Mouse (Mus musculus) hindbrain, embryonic 14.5 days (tissue): ENCODE data around the gene Tssk3. TPM values are rescaled to one million over a fixed set of nuclear protein-coding genes. Genes with fewer than 3 reads are reported as not detected.
"Not testable (repeated sequence)": the region's sequence is repeated elsewhere in the genome, so short reads cannot be mapped to it uniquely, and the experiment has no call there.

Experiments used
- ATAC-seq: fragments of 200-750 bp; cut with Nextera tagmentation; 2 replicates; pipeline ENCODE4 v1.8.0; 2017; ENCODE audit warnings: moderate number of reproducible peaks, mild to moderate bottlenecking, moderate TSS enrichment, moderate library complexity; ENCODE audit not compliant: low FRiP score
- DNase-seq: peaks from one replicate; pipeline ENCODE4 v3.0.0-alpha.2; 2015; ENCODE audit warnings: low spot score
- H3K27ac ChIP-seq: fragments of 300-500 bp; sonication (generic); 2 replicates; pipeline ENCODE4 v1.5.1; 2014; ENCODE audit warnings: mild to moderate bottlenecking, moderate library complexity
- H3K27me3 ChIP-seq: fragments of 300-500 bp; sonication (generic); 2 replicates; pipeline ENCODE4 v1.6.1; 2014; ENCODE audit warnings: mild to moderate bottlenecking, low read length, mixed read lengths; ENCODE audit not compliant: control insufficient read depth, insufficient read depth
- H3K36me3 ChIP-seq: fragments of 300-500 bp; sonication (generic); replicated peaks from 2 replicates; pipeline ENCODE4 v1.6.1; 2014; ENCODE audit not compliant: control insufficient read depth, insufficient read depth
- H3K4me1 ChIP-seq: fragments of 300-500 bp; sonication (generic); replicated peaks from 2 replicates; pipeline ENCODE4 v1.6.1; 2014; ENCODE audit warnings: antibody characterized with exemption, low read length, mixed read lengths; ENCODE audit not compliant: control insufficient read depth, insufficient read depth
- H3K4me2 ChIP-seq: fragments of 300-500 bp; sonication (generic); replicated peaks from 2 replicates; pipeline ENCODE4 v1.6.1; 2014; ENCODE audit warnings: mild to moderate bottlenecking, moderate library complexity
- H3K4me3 ChIP-seq: fragments of 300-500 bp; sonication (generic); replicated peaks from 2 replicates; pipeline ENCODE4 v1.5.1; 2014; ENCODE audit warnings: mild to moderate bottlenecking, low read length
- H3K9ac ChIP-seq: fragments of 300-500 bp; sonication (generic); 2 replicates; pipeline ENCODE4 v1.6.1; 2014
- H3K9me3 ChIP-seq: fragments of 300-500 bp; sonication (generic); 2 replicates; pipeline ENCODE4 v1.6.1; 2016; ENCODE audit warnings: low read length; ENCODE audit not compliant: control insufficient read depth
- whole genome bisulfite sequencing: fragments of 180-500 bp; shearing (Covaris S2); extraction: QIAGEN DNeasy Blood & Tissue Kit; methylation state at CpG from one replicate; pipeline ENCODE4 v1.1.7; 2014; 5-methylcytosine and 5-hydroxymethylcytosine counted together
- polyA plus RNA-seq: library from polyadenylated mRNA; unstranded; fragments of >200 nt; fragmentation: Nextera tagmentation; extraction: Ambion mirVana; gene quantifications from 2 replicates; pipeline ENCODE4 v1.2.1, GENCODE M21; 2014

Tssk3 gene
- polyA plus RNA-seq, 1 experiment from 2014 or later: 0.46 TPM

DNA sequence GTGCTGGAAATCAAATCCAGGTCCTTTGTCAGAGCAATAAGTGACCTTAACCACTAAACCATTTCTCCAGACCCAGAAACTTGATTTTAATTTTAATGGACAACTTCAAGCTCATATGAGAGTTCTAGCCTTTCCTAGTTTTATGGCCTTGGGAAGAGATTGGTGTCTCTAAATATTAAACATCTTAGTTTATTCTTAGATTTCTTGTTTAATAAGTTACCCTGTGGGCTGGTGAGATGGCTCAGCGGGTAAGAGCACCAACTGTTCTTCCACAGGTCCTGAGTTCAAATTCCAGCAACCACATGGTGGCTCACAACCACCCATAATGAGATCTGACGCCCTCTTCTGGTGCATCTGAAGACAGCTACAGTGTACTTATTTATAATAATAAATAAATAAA lies 33.5 kb downstream of the Tssk3 start:
- H3K27me3 ChIP-seq, ATAC-seq, H3K36me3 ChIP-seq, H3K4me1 ChIP-seq, H3K4me3 ChIP-seq, H3K27ac ChIP-seq, H3K9ac ChIP-seq, H3K4me2 ChIP-seq, H3K9me3 ChIP-seq, DNase-seq: not testable (repeated sequence)
- WGBS: 70% methylated on average over 2 of the region's 2 CpGs

DNA sequence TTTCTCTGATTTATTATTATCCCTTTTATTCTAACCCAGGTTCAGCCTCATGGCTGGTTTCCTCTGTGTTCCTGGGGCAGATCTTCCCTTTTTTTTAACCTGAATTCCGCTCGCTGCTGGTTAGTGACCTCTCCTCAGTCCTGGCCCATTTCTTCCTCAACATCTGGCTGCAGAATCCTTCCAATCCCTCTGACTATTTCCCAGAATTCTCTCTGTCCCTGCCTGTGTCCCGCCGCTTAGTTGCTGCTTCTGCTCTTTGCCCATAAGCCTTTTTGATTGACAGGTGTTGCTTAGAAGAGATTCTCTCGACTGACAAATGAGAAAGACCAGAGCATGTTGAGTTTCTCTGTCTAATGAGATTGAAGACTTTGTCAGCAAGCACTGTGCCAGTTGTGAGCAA lies 34.7 kb downstream of the Tssk3 start:
- Histone ChIP-seq H3K9me3 (no peaks in the 10 kb centered on the region), H3K4me2 (no peak overlapping the region), H3K4me1 (no peaks in the 10 kb centered on the region), H3K27ac (no peak overlapping the region), H3K4me3 (no peak overlapping the region), H3K9ac (no peak overlapping the region), H3K27me3 (no peaks in the 10 kb centered on the region), H3K36me3 (no peaks in the 10 kb centered on the region)
- no peak for DNase-seq
- 58% methylated on average over 5 of the region's 5 CpGs for WGBS
- no peak for ATAC-seq

DNA sequence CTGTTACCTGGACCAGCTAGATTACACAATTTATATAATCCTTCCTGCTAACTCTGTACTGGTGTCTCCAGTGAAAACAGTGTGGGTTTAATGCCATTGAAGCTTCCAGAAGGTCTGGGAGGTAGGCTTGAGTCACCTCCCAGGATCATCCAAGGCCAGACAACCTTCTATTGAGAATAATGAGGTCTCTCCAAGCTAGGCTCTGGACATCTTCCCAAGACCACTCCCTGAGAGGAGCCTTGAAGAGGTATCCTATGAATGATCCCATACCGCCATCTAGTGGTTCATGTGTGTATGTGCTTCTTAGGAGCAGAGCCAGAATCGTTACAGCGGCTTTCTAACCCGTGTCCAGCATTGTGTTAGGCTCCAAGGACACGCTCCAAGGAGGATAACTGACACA lies 35.6 kb downstream of the Tssk3 start:
- Histone ChIP-seq H3K9me3 (no peaks in the 10 kb centered on the region), H3K4me2 (no peak overlapping the region), H3K9ac (no peak overlapping the region), H3K36me3 (no peaks in the 10 kb centered on the region), H3K27ac (no peak overlapping the region), H3K27me3 (no peaks in the 10 kb centered on the region), H3K4me3 (no peak overlapping the region), H3K4me1 (no peaks in the 10 kb centered on the region)
- WGBS: 3% methylated on average over 5 of the region's 5 CpGs
- ATAC-seq: peak; percentile 79; the same call in 1 of the 2 replicates
- peak; percentile 92 for DNase-seq

DNA sequence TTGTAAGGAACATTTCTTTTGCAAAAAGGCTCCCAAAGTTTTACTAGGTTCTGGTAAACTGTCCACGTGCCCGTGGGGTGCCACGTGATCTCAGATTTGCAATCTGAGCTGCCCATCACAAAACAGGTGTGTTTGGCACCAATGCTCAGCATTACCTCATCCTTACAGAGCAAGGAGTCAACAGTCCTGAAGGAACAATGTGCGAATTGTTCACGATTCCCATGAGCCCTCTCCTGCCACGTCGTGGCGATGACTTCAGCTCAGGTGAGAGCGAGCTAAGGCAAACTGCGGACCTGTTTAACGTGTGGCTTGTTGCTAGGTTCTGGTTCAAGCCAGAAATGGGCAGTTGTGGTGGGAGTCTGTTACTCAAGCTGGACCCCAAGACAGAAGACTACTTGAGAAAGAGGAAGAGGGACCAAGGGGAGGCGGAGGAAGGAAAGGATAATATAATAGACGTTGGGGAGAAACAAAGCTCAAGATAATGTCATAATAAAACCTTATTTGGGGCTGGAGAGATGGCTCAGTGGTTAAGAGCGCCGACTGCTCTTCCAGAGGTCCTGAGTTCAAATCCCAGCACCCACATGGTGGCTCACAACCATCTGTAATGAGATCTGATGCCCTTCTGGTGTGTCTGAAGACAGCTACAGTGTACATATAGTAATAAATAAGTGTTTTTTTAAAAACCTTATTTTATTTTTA lies 39.2 kb downstream of the Tssk3 start:
- 87% methylated on average over 15 of the region's 15 CpGs for WGBS
- ATAC-seq (no peak), DNase-seq (no peak)
- Histone ChIP-seq H3K36me3 (no peaks in the 10 kb centered on the region), H3K9me3 (no peaks in the 10 kb centered on the region), H3K9ac (no peak overlapping the region), H3K4me1 (no peaks in the 10 kb centered on the region), H3K4me3 (no peak overlapping the region), H3K27ac (no peak overlapping the region), H3K4me2 (no peak overlapping the region), H3K27me3 (no peaks in the 10 kb centered on the region)

DNA sequence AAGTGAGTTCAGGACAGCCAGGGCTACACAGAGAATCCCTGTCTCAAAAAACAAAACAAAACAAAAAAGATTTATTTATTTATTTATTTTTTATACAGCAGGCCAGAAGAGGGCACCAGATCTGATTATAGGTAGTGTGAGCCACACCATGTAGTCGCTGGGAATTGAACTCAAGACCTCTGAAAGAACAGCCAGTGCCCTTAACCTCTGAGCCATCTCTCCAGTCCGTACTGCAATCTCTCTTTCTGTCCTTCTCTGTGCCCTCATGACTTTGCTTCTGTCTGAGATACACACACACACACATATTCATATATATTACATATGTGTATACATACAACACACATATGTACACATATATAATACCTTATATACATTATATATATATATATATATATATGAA lies 40.0 kb downstream of the Tssk3 start:
- WGBS: 80% methylated on average over 2 of the region's 2 CpGs
- no peaks in the 10 kb centered on the region for H3K36me3 ChIP-seq
- H3K4me2 ChIP-seq: no peak overlapping the region
- H3K9ac ChIP-seq: no peak overlapping the region
- no peaks in the 10 kb centered on the region for H3K27me3 ChIP-seq
- H3K9me3 ChIP-seq: no peaks in the 10 kb centered on the region
- no peak overlapping the region for H3K27ac ChIP-seq
- no peak for ATAC-seq
- H3K4me1 ChIP-seq: no peaks in the 10 kb centered on the region
- no peak for DNase-seq
- H3K4me3 ChIP-seq: no peak overlapping the region

DNA sequence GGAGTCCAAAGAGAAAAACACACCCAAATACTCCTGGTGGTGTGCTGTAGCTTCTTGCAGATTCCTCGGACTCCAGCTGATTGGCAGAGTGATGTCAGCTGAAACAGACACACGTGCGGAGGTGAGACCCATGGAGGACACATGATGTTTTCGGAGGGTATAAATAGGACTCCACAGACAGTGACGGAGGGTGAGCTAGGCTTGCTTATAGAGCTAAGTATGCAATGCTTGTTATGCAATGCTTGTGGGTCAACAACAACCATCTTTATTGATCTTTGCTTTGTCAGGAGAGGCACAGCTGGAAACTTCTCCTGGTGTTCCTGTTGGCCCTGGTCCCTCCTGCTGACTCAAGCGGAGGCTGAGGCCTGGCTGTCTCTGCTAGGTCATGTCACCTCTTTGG lies 42.1 kb downstream of the Tssk3 start:
- WGBS: 86% methylated on average over 6 of the region's 6 CpGs
- DNase-seq (no peak), ATAC-seq (no peak)
- H3K27ac ChIP-seq: no peak overlapping the region
- no peaks in the 10 kb centered on the region for H3K4me1 ChIP-seq
- no peak overlapping the region for H3K4me2 ChIP-seq
- no peaks in the 10 kb centered on the region for H3K27me3 ChIP-seq
- H3K4me3 ChIP-seq: no peak overlapping the region
- H3K9ac ChIP-seq: no peak overlapping the region
- H3K9me3 ChIP-seq: no peaks in the 10 kb centered on the region
- H3K36me3 ChIP-seq: no peaks in the 10 kb centered on the region

DNA sequence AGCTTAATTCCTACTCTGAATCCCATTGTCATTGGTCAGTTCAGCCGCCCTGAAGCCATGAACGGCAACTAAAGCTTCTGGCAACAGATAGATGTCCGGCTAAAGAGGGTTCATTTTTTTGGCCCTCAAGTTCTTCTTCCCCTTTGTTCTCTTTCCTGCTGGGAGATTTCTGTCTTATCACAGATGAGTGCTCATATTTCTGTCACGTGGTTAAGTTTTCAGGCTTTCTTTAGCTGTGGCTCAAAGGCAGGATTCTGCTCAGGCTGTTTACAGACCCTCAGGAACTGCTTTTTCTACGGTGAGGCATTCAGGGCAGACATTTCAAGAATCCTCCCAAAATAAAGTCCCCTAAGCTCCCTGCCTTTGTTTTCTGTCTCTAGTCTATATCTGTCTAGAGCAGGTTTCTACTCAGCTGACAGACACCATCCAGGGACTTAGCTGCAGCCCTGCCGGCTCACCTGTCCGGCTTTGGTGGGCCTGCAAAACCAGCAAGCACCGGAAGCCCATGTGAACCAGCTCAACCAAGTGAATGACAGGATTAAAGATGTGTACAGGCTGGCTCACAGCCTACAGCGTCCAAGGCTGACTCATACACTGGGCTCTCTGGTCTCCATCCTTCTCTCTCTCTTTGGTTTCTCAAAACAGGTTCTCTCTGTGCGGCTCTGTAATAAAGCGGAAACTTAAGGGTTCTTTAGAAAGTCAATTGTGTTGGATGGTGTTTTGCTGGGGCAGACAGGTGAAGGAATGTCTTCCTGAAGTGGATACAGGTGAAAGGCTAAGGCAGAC lies 42.9 kb downstream of the Tssk3 start:
- no peak overlapping the region for H3K9ac ChIP-seq
- H3K9me3 ChIP-seq: no peaks in the 10 kb centered on the region
- no peak overlapping the region for H3K27ac ChIP-seq
- ATAC-seq (no peak), DNase-seq (no peak)
- H3K4me1 ChIP-seq: no peaks in the 10 kb centered on the region
- 88% methylated on average over 11 of the region's 11 CpGs for WGBS
- no peaks in the 10 kb centered on the region for H3K27me3 ChIP-seq
- no peak overlapping the region for H3K4me2 ChIP-seq
- H3K36me3 ChIP-seq: no peaks in the 10 kb centered on the region
- H3K4me3 ChIP-seq: no peak overlapping the region

DNA sequence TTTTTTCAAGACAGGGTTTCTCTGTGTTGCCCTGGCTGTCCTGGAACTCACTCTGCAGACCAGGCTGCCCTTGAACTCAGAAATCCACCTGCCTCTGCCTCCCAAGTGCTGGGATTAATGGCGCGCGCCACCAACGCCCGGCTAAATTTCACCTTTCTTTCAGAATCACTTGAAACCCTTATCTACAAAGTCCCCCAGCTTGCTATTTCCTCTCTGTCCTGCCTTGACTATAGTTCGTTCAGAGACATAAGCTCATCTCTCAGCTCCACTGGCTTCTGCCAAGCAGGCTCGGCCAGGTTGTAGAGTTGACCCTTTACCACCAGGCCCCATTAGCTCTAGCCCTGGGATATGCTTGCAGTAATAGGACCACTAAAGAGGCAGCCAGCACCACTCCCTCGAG lies 43.5 kb downstream of the Tssk3 start:
- no peaks in the 10 kb centered on the region for H3K4me1 ChIP-seq
- no peak overlapping the region for H3K9ac ChIP-seq
- H3K4me2 ChIP-seq: no peak overlapping the region
- H3K36me3 ChIP-seq: no peaks in the 10 kb centered on the region
- 0 out of 2 replicates have a peak, but pooled peaks cover 4% of the 10 kb centered on the region for H3K27me3 ChIP-seq
- WGBS: 90% methylated on average over 8 of the region's 8 CpGs
- H3K27ac ChIP-seq: no peak overlapping the region
- ATAC-seq (no peak), DNase-seq (no peak)
- no peak overlapping the region for H3K4me3 ChIP-seq
- no peaks in the 10 kb centered on the region for H3K9me3 ChIP-seq

DNA sequence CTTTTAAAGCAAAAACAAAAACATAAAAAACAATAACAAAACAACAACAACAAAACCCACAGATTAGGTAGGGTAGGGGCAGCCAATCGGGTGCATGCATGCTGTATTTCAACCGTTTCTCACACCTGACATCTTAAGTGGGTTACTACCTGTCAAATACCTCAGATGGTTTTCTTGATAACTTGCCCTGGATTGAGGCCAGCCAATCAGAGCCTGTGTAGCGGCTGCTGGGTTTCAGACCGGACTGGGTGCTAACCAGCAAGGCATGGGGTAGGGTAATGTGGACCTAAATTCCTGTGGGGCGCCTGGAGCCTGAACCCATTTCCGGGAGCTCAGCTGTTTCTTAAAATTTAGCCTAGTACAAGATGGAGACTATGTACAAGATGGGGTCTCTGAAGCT lies 49.7 kb downstream of the Tssk3 start:
- no peaks in the 10 kb centered on the region for H3K9me3 ChIP-seq
- H3K27ac ChIP-seq: no peak overlapping the region
- ATAC-seq (no peak), DNase-seq (no peak)
- peaks cover 23% of the 10 kb centered on the region for H3K27me3 ChIP-seq
- no peak overlapping the region for H3K4me3 ChIP-seq
- no peak overlapping the region for H3K9ac ChIP-seq
- 39% methylated on average over 6 of the region's 6 CpGs for WGBS
- peaks cover 13% of the 10 kb centered on the region; the same call in 1 of the 2 replicates for H3K4me1 ChIP-seq
- H3K36me3 ChIP-seq: no peaks in the 10 kb centered on the region
- peak overlapping the region; percentile 67 for H3K4me2 ChIP-seq
